Mouse (Mus musculus): ENCODE data around the gene Olfr547.

The Olfr547 gene

GRCm38 (mm10) chr7:102566219-102566618 lies 31.7 kb downstream of the Olfr547 start:
- DNase-seq (ENCODE audit: low read depth, low spot score) = no peak

- no peak for DNase-seq (ENCODE audit: low read depth, low spot score)
Measured at GRCm38 (mm10) chr7:102571142-102571541, 36.6 kb downstream of the Olfr547 start, which contains the start of gene Olfr550. TSS of gene Olfr550 (plus strand) at chr7:102571442.

GRCm38 (mm10) chr7:102573174-102573830 lies 38.8 kb downstream of the Olfr547 start:
- DNase-seq (ENCODE audit: low read depth, low spot score) = no peak

- DNase-seq (ENCODE audit: low read depth, low spot score) = no peak
Measured at GRCm38 (mm10) chr7:102575998-102576397, 41.4 kb downstream of the Olfr547 start.
